Mouse (Mus musculus): ENCODE data around the gene Serpinh1. TPM values are rescaled to one million over a fixed set of nuclear protein-coding genes. Genes with fewer than 3 reads are reported as not detected.

The Serpinh1 gene
- polyA plus RNA-seq, 1 experiment from 2014 or later, result 1,939 TPM

DNA sequence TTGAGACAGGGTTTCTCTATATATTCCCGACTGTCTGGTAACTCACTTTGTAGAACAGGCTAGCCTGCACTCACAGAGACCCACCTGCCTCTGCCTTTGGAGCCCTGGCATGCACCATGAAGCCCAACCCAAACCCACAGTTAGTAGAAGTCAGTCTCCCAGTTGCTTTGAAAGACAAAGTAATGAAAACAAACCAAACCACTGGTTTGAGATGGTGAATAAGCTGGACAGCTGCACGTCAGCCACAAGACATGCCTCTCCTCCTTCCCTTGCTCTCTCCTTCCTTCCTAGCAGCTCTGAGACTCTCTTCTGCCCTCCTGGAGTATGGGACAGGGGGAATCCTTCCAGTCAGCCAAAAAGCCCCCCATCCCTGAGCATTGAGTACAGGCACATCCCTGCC is 9.1 kb upstream of the Serpinh1 start:
- Histone ChIP-seq H3K4me3 (no peak overlapping the region), H3K27me3 (no peaks in the 10 kb centered on the region), H3K27ac (no peak overlapping the region), H3K9me3 (no peaks in the 10 kb centered on the region), H3K36me3 (no peaks in the 10 kb centered on the region), H3K4me1 (peaks cover 40% of the 10 kb centered on the region), H3K4me2 (replicated peaks) (no peak overlapping the region), H3K9ac (no peak overlapping the region)
- 88% methylated on average over 2 of the region's 2 CpGs for WGBS
- ATAC-seq (ENCODE audit: low FRiP score, low read depth), result no peak

DNA sequence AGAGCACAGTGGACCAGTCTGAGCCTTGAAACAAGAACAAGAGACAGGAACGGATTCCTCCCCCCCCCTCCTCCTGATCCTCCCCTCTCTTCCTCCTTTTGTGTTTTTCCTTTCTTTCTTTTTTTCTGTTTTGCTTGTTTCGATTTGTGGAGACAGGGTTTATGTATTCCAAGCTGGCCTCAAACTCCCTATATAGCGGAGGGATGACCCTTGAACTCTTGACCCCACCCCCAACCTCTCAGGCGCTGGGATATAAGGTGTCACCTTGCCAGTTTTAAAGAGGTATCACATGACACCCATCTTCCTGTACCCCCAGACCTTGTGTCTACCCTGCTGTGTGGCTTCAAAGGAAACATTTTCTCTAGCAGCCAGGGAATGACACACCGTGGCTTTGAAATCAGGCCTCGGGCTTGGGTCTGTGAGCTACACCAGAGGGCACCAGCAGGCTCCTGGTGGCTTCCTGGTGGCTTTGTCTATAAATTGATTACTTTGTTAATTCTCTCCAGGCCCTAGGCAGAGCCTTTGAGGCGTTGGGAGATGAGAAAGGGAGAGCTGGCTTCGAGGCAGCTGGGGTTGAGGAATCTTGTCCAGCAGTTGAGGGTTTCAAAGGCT is 7.9 kb upstream of the Serpinh1 start:
- no peak for ATAC-seq (ENCODE audit: low FRiP score, low read depth)
- peak overlapping the region; percentile 99 for H3K27ac ChIP-seq
- peak overlapping the region; percentile 53 for H3K9ac ChIP-seq
- WGBS, result 11% methylated on average over 8 of the region's 8 CpGs
- H3K27me3 ChIP-seq, result no peaks in the 10 kb centered on the region
- peaks cover 53% of the 10 kb centered on the region for H3K4me1 ChIP-seq
- no peaks in the 10 kb centered on the region for H3K9me3 ChIP-seq
- no peaks in the 10 kb centered on the region for H3K36me3 ChIP-seq
- H3K4me3 ChIP-seq, result peak overlapping the region; percentile 21
- peak overlapping the region; percentile 54 for H3K4me2 ChIP-seq (replicated peaks)

DNA sequence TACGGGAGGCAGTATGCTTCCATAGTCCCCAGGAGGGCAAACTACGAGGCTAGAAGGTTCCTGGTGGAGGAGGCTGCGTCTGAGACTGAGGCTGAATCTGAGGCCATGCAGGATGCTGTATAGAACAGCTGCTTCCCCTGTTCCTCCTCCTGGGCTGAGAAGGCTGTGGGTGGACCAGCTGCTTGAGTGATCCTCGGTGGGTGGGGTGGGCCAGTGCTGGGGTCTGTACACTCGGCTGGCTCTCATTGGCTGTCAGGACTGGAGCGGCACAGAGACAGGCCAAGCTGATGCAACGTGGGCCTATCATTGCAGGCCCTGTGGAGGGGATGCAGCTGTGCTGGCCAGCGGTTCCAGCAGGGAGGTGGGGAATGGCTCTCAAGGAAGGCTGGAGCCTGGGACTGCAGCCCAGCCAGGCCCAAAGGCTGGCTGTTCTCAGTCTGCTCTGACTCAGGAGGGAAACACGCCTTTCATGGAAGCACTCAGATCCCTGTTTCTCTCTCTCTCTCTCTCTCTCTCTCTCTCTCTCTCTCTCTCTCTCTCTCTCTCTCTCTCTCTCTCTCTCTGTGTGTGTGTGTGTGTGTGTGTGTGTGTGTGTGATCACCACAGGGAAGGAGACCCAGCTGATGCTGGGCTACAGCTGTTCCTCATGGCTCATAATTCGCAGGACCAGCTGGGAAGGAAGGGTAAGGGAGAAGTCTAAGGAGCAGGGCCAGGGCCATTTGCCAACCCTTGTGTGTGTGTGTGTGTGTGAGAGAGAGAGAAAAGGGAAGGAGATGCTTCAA is 7.2 kb upstream of the Serpinh1 start:
- ATAC-seq (ENCODE audit: low FRiP score, low read depth), result peak; percentile 99
- Histone ChIP-seq H3K9me3 (no peaks in the 10 kb centered on the region), H3K4me1 (peaks cover 58% of the 10 kb centered on the region), H3K9ac (peak overlapping the region; percentile 62), H3K4me2 (replicated peaks) (peak overlapping the region; percentile 54), H3K27ac (peak overlapping the region; percentile 99), H3K4me3 (peak overlapping the region; percentile 21), H3K36me3 (no peaks in the 10 kb centered on the region), H3K27me3 (no peaks in the 10 kb centered on the region)
- WGBS, result 3% methylated on average over 10 of the region's 10 CpGs

- Histone ChIP-seq H3K27ac (no peak overlapping the region), H3K27me3 (no peaks in the 10 kb centered on the region), H3K4me2 (replicated peaks) (no peak overlapping the region), H3K4me1 (peaks cover 71% of the 10 kb centered on the region), H3K9ac (no peak overlapping the region), H3K4me3 (no peak overlapping the region), H3K36me3 (no peaks in the 10 kb centered on the region), H3K9me3 (no peaks in the 10 kb centered on the region)
- no peak for ATAC-seq (ENCODE audit: low FRiP score, low read depth)
- WGBS, result 87% methylated on average over 8 of the region's 8 CpGs
Measured at GRCm38 (mm10) chr7:99358371-99358770, 5.3 kb upstream of the Serpinh1 start.

- no peaks in the 10 kb centered on the region for H3K36me3 ChIP-seq
- no peak overlapping the region for H3K4me3 ChIP-seq
- H3K4me2 ChIP-seq (replicated peaks), result no peak overlapping the region
- H3K9me3 ChIP-seq, result no peaks in the 10 kb centered on the region
- peaks cover 72% of the 10 kb centered on the region for H3K4me1 ChIP-seq
- peak overlapping the region; percentile 99 for H3K27ac ChIP-seq
- 69% methylated on average over 7 of the region's 7 CpGs for WGBS
- no peak for ATAC-seq (ENCODE audit: low FRiP score, low read depth)
- no peaks in the 10 kb centered on the region for H3K27me3 ChIP-seq
- H3K9ac ChIP-seq, result no peak overlapping the region
Measured at GRCm38 (mm10) chr7:99357201-99357600, 4.2 kb upstream of the Serpinh1 start.

- Histone ChIP-seq H3K9me3 (no peaks in the 10 kb centered on the region), H3K36me3 (no peaks in the 10 kb centered on the region), H3K9ac (peak overlapping the region; percentile 62), H3K27me3 (no peaks in the 10 kb centered on the region), H3K4me2 (replicated peaks) (peak overlapping the region; percentile 60), H3K4me1 (peaks cover 68% of the 10 kb centered on the region), H3K27ac (peak overlapping the region; percentile 99), H3K4me3 (peak overlapping the region; percentile 16; the same call in 1 of the 2 replicates)
- WGBS, result 30% methylated on average over 9 of the region's 9 CpGs
- no peak for ATAC-seq (ENCODE audit: low FRiP score, low read depth)
Measured at GRCm38 (mm10) chr7:99356244-99356930, 3.3 kb upstream of the Serpinh1 start.

GRCm38 (mm10) chr7:99355731-99356131 is 2.7 kb upstream of the Serpinh1 start:
- 2% methylated on average over 7 of the region's 7 CpGs for WGBS
- Histone ChIP-seq H3K9me3 (no peaks in the 10 kb centered on the region), H3K4me2 (replicated peaks) (peak overlapping the region; percentile 60), H3K27me3 (no peaks in the 10 kb centered on the region), H3K27ac (peak overlapping the region; percentile 99), H3K36me3 (peaks cover under 1% of the 10 kb centered on the region; the same call in 1 of the 2 replicates), H3K9ac (peak overlapping the region; percentile 62; the same call in 1 of the 2 replicates), H3K4me1 (peaks cover 66% of the 10 kb centered on the region), H3K4me3 (peak overlapping the region; percentile 16)
- peak; percentile 18; the same call in 1 of the 2 replicates for ATAC-seq (ENCODE audit: low FRiP score, low read depth)

- under 1% methylated on average over 18 of the region's 18 CpGs for WGBS
- ATAC-seq (ENCODE audit: low FRiP score, low read depth), result no peak
- Histone ChIP-seq H3K4me1 (peaks cover 64% of the 10 kb centered on the region), H3K27me3 (no peaks in the 10 kb centered on the region), H3K4me2 (replicated peaks) (peak overlapping the region; percentile 96), H3K9me3 (no peaks in the 10 kb centered on the region), H3K27ac (peak overlapping the region; percentile 99), H3K9ac (peak overlapping the region; percentile 97), H3K4me3 (peak overlapping the region; percentile 72), H3K36me3 (peaks cover 36% of the 10 kb centered on the region)
Measured at GRCm38 (mm10) chr7:99351802-99352517, 1.1 kb downstream of the Serpinh1 start.

DNA sequence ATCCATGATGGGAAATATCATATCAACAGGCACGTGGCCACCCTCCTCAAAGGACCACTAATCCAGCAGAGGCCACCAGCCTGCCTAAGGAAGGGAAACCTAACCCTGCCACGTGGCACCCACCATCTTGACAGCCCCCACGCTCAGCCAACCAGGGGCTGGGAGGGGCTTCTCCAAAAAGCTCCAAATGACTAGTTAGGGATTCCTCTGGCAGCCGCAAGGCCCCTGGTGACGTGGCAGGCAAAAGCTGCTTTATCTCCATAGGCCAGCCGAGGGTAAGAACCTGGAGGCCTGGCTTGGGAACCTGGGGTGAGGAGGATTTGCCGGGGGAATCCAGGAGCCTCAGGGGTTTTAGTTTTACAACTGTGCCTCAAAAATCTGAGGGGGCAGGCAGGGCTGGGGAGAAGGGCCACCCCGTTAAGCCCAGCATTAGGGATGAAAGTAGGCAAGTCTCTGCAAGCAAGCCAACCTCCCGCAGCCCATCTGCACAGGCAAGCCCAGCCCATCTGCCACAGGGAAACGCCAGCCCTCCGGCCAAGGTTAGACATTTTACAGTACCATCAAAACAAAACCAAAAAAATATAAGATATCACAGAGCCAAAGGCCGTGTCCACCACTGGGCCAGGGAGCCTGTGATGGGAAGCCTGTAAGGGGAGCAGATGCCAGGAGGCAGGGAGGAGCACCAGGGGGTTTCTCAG is 1.8 kb downstream of the Serpinh1 start:
- Histone ChIP-seq H3K4me1 (peaks cover 59% of the 10 kb centered on the region), H3K36me3 (peaks cover 43% of the 10 kb centered on the region), H3K9me3 (no peaks in the 10 kb centered on the region), H3K27me3 (no peaks in the 10 kb centered on the region), H3K4me3 (peak overlapping the region; percentile 72), H3K27ac (peak overlapping the region; percentile 99), H3K4me2 (replicated peaks) (peak overlapping the region; percentile 96), H3K9ac (peak overlapping the region; percentile 97)
- ATAC-seq (ENCODE audit: low FRiP score, low read depth), result no peak
- WGBS, result 2% methylated on average over 12 of the region's 12 CpGs

DNA sequence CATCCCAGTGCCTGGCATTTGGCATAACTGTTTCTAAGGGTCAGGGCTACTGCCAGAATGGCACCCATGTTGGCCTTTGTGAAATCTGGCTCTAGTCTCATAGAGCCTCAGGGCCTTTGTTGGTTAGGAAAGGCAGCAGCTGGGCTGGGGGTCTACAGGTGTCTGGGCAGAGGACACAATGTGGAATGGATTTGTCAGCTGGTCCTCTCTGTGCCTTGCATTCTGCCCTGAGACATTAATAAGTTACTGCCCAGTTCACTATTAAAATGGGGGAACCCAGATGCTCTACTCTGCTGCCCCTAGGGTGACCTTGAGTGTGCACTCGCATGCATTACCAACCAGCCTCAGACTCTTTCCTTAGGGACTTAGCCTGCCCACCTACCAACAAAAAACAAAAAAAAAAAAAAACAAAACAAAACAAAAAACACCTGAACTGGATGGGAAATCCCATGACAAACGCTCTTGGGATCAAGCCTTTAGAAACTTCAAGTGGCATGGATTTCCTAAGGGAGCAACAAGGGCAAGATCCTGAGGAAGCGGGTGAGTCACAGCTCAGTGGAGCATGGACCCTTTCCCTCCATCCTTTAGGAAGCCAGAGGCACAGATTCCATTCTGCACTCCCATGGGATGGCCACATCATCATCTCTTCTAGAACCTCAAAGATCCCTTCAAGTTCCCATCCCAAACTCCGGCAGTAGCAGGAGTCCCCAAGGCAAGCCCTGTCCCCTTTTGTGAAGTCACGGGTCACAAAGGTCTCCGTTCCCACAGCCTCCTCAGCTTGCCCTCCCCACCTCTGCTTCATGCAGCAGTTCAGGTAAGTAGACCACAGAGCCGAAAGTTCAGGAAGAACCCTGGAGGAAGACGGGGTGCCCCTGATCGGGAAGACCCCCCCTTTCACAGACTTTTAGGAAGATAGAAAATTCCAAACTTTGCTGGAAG is 3.0 kb downstream of the Serpinh1 start:
- H3K36me3 ChIP-seq, result peaks cover 55% of the 10 kb centered on the region
- H3K4me1 ChIP-seq, result peaks cover 51% of the 10 kb centered on the region
- H3K27ac ChIP-seq, result peak overlapping the region; percentile 99
- H3K9ac ChIP-seq, result peak overlapping the region; percentile 97
- peak overlapping the region; percentile 96 for H3K4me2 ChIP-seq (replicated peaks)
- H3K27me3 ChIP-seq, result no peaks in the 10 kb centered on the region
- H3K9me3 ChIP-seq, result no peaks in the 10 kb centered on the region
- WGBS, result 64% methylated on average over 9 of the region's 9 CpGs
- ATAC-seq (ENCODE audit: low FRiP score, low read depth), result no peak
- peak overlapping the region; percentile 72 for H3K4me3 ChIP-seq
